Mouse (Mus musculus): ENCODE results near the gene Mmp11.

Mmp11 gene

DNA sequence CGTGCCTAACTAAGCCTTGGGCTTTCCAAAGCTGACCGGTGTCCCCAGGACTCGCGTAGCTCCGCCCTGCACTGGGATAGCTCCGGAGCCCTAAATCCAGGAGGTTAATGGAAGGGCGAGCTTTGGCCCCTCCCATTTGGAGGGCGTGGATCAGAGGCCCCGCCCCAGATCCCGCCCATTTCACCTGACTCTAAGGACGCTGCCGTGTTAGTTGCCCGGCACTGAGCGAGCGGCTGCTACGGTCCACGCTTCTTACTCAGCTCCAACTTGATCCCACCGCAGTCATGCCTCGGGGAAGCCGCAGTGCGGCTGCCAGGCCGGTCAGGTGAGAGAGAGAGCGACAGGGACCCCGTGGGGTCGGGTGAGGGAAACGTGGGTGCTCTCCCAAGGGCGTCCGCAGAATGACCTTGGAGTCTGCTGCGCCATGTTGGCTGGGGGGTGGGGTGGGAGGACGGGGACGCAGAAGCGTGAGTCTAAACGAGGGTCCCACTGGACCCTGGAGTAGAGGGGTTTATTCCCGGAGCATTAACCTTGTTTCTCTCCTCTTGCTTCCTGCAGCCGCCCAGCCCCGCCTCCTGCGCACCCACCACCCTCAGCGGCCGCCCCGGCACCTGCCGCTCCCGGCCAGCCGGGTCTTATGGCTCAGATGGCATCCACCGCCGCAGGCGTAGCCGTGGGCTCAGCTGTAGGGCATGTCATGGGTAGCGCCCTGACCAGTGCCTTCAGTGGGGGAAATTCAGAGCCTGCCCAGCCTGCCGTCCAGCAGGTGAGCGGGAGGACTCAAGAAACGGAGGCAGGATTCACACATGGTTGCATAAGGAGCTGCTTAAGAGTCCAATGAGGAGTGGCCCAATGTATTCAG is at the start of gene Mmp11:
Gene Mmp11, minus strand, starts transcription at position 817 of the 862 bp plus-strand sequence.
- peak in 1 of 2 experiments; percentile 72 for DNase-seq (ENCODE audit: low spot score in 2 of 2)

DNA sequence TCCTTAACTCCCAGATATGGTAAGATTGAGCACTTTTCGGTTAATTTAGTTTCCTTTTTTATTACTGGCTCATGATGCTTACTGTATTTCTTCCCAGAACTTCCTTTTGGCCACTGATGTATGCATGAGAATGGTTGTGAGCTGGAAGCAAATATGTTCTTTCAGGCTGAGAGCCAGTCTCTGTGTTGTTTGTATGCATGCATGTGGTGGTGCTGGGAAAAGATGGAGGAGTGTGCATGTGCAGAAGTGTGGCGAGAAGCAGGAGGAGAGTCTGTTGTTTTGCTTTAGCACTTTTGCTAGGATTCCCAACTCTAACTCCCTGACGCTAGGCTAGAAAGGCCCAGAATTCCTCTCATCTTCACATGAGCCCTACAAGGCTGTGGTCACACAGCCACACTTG is 43.1 kb upstream of the Mmp11 start:
- no peak for DNase-seq (ENCODE audit: low spot score in 2 of 2)

- DNase-seq (ENCODE audit: low spot score in 2 of 2), result no peak
Measured at GRCm38 (mm10) chr10:75978835-75979157, 42.5 kb upstream of the Mmp11 start.

- no peak for DNase-seq (ENCODE audit: low spot score in 2 of 2)
Measured at GRCm38 (mm10) chr10:75978119-75978834, 42.0 kb upstream of the Mmp11 start.

DNA sequence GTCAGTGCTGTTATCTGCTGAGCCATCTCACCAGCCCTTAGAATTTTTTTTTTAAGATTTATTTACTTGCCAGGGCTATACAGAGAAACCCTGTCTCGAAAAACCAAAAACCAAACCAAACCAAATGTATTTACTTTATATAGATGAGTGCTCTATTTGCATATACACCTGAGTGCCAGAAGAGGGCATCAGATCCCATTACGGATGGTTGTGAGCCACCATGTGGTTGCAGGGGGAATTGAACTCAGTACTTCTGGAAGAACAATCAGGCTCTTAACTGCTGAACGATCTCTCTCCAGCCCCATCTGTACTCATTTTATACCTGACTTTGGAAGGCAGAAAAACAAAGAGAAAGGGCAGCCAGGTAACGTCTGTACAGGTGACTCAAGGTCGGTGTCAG is 38.9 kb upstream of the Mmp11 start:
- no peak for DNase-seq (ENCODE audit: low spot score in 2 of 2)

DNA sequence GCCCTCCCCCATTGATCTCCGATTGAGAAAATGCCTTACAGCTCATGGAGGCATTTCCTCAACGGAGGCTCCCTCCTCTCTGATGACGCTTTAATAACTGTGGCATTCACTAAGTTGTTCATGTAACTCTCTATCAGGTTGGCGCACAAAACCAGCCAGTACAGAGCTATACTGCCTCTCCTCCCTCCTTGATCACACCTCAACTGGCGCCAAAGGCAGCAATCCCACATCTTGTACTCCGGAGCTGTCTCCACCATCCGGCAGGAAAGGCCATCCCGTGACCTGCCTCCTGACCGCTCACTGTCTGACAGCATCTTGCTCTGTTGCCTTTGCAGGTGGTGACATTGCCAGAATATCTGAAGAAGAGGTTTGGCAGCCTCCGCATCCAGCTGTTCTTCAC is 37.5 kb upstream of the Mmp11 start:
- DNase-seq (ENCODE audit: low spot score in 2 of 2), result no peak

GRCm38 (mm10) chr10:75954381-75954811 is 18.1 kb upstream of the Mmp11 start, which contains the start of gene Gm5134:
Gm5134 (plus strand) TSS chr10:75954514.
- DNase-seq (ENCODE audit: low spot score in 2 of 2), result no peak

- no peak for DNase-seq (ENCODE audit: low spot score in 2 of 2)
Measured at GRCm38 (mm10) chr10:75951424-75952050, 15.2 kb upstream of the Mmp11 start.

GRCm38 (mm10) chr10:75950791-75951210 is 14.5 kb upstream of the Mmp11 start:
- DNase-seq (ENCODE audit: low spot score in 2 of 2), result no peak

GRCm38 (mm10) chr10:75949053-75950045 is 13.1 kb upstream of the Mmp11 start:
- DNase-seq (ENCODE audit: low spot score in 2 of 2), result no peak

DNA sequence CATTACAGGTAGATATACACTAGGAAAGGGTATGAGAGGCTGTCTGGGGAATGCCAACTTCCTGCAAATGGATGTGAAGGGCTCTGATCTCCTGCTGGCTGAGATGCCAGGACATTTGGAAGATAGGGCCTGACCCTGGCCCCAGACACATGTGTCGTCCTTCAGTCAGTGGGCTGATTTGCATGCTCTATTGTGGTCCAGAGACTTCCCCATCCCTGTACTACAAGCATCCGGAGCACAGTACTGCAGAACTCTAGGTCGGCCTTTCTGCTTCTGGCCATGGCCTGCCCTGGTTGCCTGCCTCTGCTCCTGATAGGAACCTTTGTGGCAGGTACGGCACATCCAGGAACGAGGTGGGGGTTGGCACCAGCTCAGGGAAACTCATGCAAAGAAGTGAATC is 11.8 kb upstream of the Mmp11 start:
- no peak for DNase-seq (ENCODE audit: low spot score in 2 of 2)

DNA sequence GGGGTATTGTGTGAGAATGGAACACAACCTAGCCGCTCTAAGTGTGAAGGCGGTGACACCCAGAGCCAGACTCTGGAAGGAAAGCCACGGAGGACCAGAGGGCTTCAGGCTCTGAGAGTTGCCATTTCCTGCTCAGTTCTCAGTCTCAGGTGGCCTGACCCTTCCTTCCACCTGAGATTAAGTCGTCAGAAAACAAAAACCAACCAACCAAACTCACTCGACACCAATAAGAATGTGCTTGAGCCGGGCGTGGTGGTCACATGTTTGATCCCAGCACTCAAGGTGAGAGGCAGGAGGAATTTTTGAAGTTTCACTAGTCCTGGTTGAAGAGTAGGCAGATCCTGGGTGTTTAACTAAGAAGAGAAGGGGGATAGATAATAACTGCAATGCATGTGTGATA is 9.6 kb upstream of the Mmp11 start:
- no peak for DNase-seq (ENCODE audit: low spot score in 2 of 2)

DNA sequence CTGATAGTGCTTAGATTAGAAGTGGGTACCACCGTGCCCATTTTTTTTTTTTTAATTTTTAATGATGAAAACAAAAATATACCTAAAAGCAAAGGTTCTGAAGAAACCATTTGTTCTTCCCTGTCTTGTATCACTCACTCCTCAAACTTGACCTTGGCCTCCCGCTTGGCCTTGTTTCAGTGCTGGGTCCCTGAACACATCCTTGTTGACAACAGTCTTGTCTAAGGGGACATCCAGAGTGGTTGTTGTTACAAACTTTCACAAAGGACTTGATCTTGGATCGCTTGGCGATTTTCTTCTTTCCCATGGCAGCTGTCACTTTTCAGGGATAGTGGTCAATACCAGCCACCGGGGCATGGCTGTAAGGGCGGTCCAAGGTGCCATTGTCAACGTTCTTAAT is 8.9 kb upstream of the Mmp11 start:
- no peak for DNase-seq (ENCODE audit: low spot score in 2 of 2)

- no peak for DNase-seq (ENCODE audit: low spot score in 2 of 2)
Measured at GRCm38 (mm10) chr10:75944066-75944772, 7.9 kb upstream of the Mmp11 start.

DNA sequence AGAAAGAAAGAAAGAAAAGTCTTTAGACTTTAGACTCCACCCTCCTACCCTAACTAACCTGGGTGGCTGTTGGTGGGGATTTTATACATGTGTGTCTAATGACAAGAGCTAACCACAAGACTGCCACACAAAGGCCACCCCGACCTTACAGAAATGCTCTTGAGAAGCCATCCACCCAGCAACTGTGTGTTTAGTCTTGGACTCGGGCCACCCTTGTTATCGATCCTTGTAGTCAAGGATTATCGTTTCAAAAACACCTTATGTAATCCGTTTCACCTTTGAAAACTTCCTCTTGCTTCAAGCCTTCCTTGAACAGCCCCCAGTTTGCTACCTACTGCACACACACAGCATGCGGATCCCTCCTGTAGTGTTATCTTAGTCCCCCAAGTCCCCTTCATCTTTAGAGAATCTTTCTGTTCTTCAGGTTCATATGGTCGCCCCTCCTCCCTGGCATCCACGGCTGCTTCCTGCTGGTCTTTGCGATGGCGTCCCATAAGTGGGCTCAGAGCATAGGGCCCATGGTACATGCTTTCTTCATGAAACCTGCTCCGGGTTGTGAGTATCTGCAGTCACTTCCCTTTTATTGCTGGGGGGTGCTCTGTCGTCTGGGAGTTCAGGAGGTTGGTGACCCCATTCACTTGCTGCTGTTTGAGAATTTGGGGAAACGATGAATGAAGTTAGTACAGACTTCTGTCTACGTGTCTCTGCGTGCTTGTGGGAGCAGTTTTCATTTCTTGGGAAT is 6.6 kb upstream of the Mmp11 start, which contains the start of gene Vpreb3:
Gene Vpreb3, plus strand, starts transcription at position 322 of the 742 bp plus-strand sequence.
- DNase-seq (ENCODE audit: low spot score in 2 of 2), result no peak

GRCm38 (mm10) chr10:75941042-75941824 is 4.9 kb upstream of the Mmp11 start:
- no peak for DNase-seq (ENCODE audit: low spot score in 2 of 2)

GRCm38 (mm10) chr10:75940520-75940919 is 4.2 kb upstream of the Mmp11 start, which contains the start of gene Gm867:
Gm867 (minus strand) TSS chr10:75940672.
- DNase-seq (ENCODE audit: low spot score in 2 of 2), result no peak

DNA sequence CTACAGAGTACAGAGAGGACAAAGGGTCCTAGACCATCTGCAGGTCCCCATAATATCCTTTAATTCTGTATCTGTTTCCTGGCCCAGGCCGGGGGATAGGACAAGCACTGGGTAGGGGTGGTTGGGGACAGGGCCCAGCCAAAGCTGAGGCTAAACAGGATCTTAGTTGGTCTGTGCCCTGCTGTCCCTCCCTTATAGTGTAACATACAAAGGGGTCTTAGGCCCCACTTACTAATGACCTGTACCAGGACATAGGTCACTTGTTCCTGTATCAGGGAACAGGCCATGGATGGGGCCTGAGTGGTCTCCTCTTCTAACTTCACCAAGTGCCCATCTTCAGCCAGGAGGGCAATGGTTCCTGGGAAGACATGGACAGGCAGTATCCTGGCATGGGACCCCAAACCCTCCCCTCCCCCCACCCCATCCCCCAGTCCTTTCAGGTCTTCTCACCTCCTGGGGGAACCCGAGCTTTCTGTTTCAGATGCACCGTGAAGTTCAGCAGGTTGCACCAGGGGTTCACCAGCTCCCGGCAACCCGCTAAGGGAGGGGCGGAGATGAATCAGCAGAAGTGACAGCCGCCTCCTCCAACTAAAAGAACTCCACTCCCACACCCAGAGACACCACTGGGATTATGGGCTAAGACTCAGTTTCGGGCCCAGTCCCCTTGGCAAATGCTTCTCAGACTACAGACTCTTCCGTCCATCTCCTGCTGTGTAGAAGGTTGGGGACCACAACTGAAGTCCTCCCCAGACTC is 3.4 kb upstream of the Mmp11 start:
- no peak for DNase-seq (ENCODE audit: low spot score in 2 of 2)

Measured in urinary bladder, postnatal 36 days (tissue).